8 mouse cellular contexts compared by ENCODE assay signal in the genomic region with DNA sequence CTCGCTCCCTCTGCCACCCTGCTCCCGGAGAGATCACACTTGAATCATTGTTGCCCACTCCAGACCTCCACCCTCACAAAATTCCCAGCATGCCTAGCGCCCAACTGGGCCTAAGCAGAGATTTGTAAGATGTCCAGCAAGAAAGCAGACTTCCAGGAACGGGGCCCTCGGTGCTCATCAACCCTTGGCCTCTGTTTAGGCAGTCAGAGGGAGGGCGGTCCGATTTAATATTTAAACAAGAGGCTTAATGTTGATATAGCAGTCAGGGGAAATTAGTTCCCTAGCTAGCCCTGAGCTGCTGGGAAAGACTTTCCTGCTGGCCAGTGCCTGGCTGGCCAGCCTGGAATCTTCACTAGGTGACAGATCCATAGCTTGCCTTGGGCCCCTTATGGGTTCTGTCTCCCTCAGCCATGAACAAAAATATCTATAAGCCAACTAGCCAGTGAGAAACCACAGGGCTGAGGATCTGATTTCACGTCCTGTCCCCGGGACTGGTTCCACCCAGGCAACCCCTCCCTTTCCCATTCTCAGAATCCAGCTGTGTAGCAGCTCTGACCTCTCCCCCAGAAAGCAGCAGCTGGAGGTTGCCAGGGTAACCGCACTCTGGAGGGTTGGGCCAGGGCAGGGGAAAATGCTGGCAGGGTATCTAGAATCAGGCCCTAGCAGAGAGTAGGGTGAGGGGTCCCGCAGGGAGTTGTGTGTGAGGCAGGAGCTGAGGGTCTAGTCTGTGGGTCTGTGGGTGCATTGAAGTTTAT. TPM values are rescaled to one million over a fixed set of nuclear protein-coding genes. Genes with fewer than 3 reads are reported as not detected.
A peak's percentile ranks its signal among the peaks of the same experiment; 100 is the strongest.
DNase-seq lines count a peak whose midpoint lies in the region; ATAC-seq and TF ChIP-seq lines count a peak whose summit lies in the region.

No protein-coding gene starts in this region.

- H3K36me3 ChIP-seq in hindbrain, embryonic 14.5 days (replicated peaks; ENCODE audit: control insufficient read depth, insufficient read depth), result no peaks in the 10 kb centered on the region
- no peaks in the 10 kb centered on the region for H3K36me3 ChIP-seq in liver, adult 2 months (ENCODE audit: control insufficient read depth, insufficient read depth, low read length)

- no peaks in the 10 kb centered on the region for H3K9me3 ChIP-seq in hindbrain, embryonic 14.5 days (ENCODE audit: control insufficient read depth, low read length)

- TF ChIP-seq CTCF in gastrocnemius, adult 2 months (IDR thresholded peaks at IDR 0.05), result no peak
- no peak for TF ChIP-seq CTCF in liver, adult 2 months (IDR thresholded peaks at IDR 0.05; ENCODE audit: low read depth, low read length)

- H3K4me1 ChIP-seq in hindbrain, embryonic 14.5 days (replicated peaks; ENCODE audit: control insufficient read depth, insufficient read depth, low read length), result peaks cover 18% of the 10 kb centered on the region
- peaks cover 7% of the 10 kb centered on the region; the same call in 1 of the 2 replicates for H3K4me1 ChIP-seq in liver, adult 2 months (ENCODE audit: control insufficient read depth, insufficient read depth, low read length)

- intact Hi-C loops in gastrocnemius, adult 2 months (cut with DNase I), result no loop called here

- WGBS in hindbrain, embryonic 14.5 days, result 40% methylated on average over 11 of the region's 11 CpGs
- WGBS in liver, adult 2 months, result 30% methylated on average over 11 of the region's 11 CpGs

- H3K4me3 ChIP-seq in gastrocnemius, adult 2 months, result peak overlapping the region; percentile 36
- no peak overlapping the region for H3K4me3 ChIP-seq in hindbrain, embryonic 14.5 days (replicated peaks; ENCODE audit: low read length)
- no peak overlapping the region for H3K4me3 ChIP-seq in liver, adult 2 months (ENCODE audit: insufficient read depth, low read depth, low read length)

- DNase-seq in urinary bladder, postnatal 14 days (ENCODE audit: low spot score), result peak; percentile 71
- DNase-seq in urinary bladder, adult 2 months (ENCODE audit: low spot score), result no peak
- peak; percentile 82 for DNase-seq in gastrocnemius, adult 2 months
- DNase-seq in hindbrain, embryonic 14.5 days (ENCODE audit: low spot score), result no peak
- DNase-seq in liver, adult 2 months (ENCODE audit: extremely low read depth, low read depth, low spot score), result peak; percentile 20
- peak; percentile 62 for DNase-seq in neural tube, embryonic 10.5 days (ENCODE audit: extremely low spot score, low spot score)

- TF ChIP-seq POLR2A in liver, adult 2 months (IDR thresholded peaks at IDR 0.05; ENCODE audit: extremely low read depth, insufficient read depth, low read length), result no peak

- H3K27me3 ChIP-seq in hindbrain, embryonic 14.5 days (ENCODE audit: control insufficient read depth, insufficient read depth, low read length), result no peaks in the 10 kb centered on the region
- no peaks in the 10 kb centered on the region for H3K27me3 ChIP-seq in liver, adult 2 months (ENCODE audit: control insufficient read depth, insufficient read depth, low read length)

- H3K27ac ChIP-seq in gastrocnemius, adult 2 months, result peak overlapping the region; percentile 83
- peak overlapping the region; percentile 44 for H3K27ac ChIP-seq in hindbrain, embryonic 14.5 days
- peak overlapping the region; percentile 18; the same call in 1 of the 2 replicates for H3K27ac ChIP-seq in liver, adult 2 months (replicated peaks; ENCODE audit: insufficient read depth, low read depth, low read length)

- no peak overlapping the region; the same call in 1 of the 2 replicates for H3K9ac ChIP-seq in hindbrain, embryonic 14.5 days
- H3K9ac ChIP-seq in liver, adult 2 months (ENCODE audit: low read depth, low read length), result no peak overlapping the region

- H3K4me2 ChIP-seq in hindbrain, embryonic 14.5 days (replicated peaks), result no peak overlapping the region

- H3K79me2 ChIP-seq in liver, adult 2 months (ENCODE audit: control insufficient read depth, insufficient read depth, low read length), result no peaks in the 10 kb centered on the region

- ATAC-seq in hindbrain, embryonic 14.5 days (ENCODE audit: low FRiP score), result peak; percentile 6; the same call in 1 of the 2 replicates
- ATAC-seq in inflammation-experienced regulatory T-cells, adult 6 months, result no peak
- ATAC-seq in erythroblast, adult 5-6 weeks (replicated peaks; ENCODE audit: low FRiP score, poor library complexity, severe bottlenecking), result no peak

RNA-seq across cellular contexts. Expression of gene A4galt, which starts 28.2 kb away (rescaled TPM):
- 98.2 and 126 TPM in 2 replicates for polyA plus RNA-seq in urinary bladder, adult 2 months (2012; rRNA removed)
- 1 to 10 TPM; 2.8 to 4.0 TPM for total RNA-seq in gastrocnemius, adult 2 months (2021)
- polyA plus RNA-seq in hindbrain, embryonic 14.5 days (2014; fragmentation: Nextera tagmentation; extraction: Ambion mirVana), result 2.3 and 4.2 TPM in 2 replicates
- total RNA-seq in liver, adult 2 months (2014; rRNA removed), result 0.28 and 0.54 TPM in 2 replicates
- polyA plus RNA-seq in liver, adult 2 months (2012; rRNA removed), result 0.46 and 0.54 TPM in 2 replicates
- polyA plus RNA-seq in inflammation-experienced regulatory T-cells, adult 6 months (2017; shearing (Covaris generic)), result not detected
- total RNA-seq in erythroblast, adult 5-6 weeks (2015; ENCODE audit: low replicate concordance), result not detected in 2 replicates
- total RNA-seq in erythroblast, adult 5-6 weeks (2017; ENCODE audit: low replicate concordance), result 0.28 and 0.34 TPM in 2 replicates

RNA-seq across cellular contexts. Expression of gene Cyb5r3, which starts 51.0 kb away (rescaled TPM):
- 131 and 197 TPM in 2 replicates for polyA plus RNA-seq in urinary bladder, adult 2 months (2012; rRNA removed)
- total RNA-seq in gastrocnemius, adult 2 months (2021), result 10 to 100 TPM; 39.2 to 43.1 TPM
- 112 and 129 TPM in 2 replicates for polyA plus RNA-seq in hindbrain, embryonic 14.5 days (2014; fragmentation: Nextera tagmentation; extraction: Ambion mirVana)
- 155 TPM in 2 replicates for total RNA-seq in liver, adult 2 months (2014; rRNA removed)
- 424 and 500 TPM in 2 replicates for polyA plus RNA-seq in liver, adult 2 months (2012; rRNA removed)
- 10 to 100 TPM; 58.4 to 85.8 (median 76.2) TPM for polyA plus RNA-seq in inflammation-experienced regulatory T-cells, adult 6 months (2017; shearing (Covaris generic))
- 71.7 and 84.2 TPM in 2 replicates for total RNA-seq in erythroblast, adult 5-6 weeks (2015; ENCODE audit: low replicate concordance)
- 40.7 and 52.0 TPM in 2 replicates for total RNA-seq in erythroblast, adult 5-6 weeks (2017; ENCODE audit: low replicate concordance)

Comparison
In these comparisons a context has a peak if more than half of its experiments do, and no peak if none do; other contexts are left out.
1. DNase-seq: peak in urinary bladder, postnatal 14 days (single experiment), gastrocnemius, adult 2 months (single experiment), liver, adult 2 months (single experiment) and neural tube, embryonic 10.5 days (single experiment); none in urinary bladder, adult 2 months (single experiment) and hindbrain, embryonic 14.5 days (single experiment).
2. H3K27ac ChIP-seq: peak in every context shown above with its lines; median percentile 83 in gastrocnemius, adult 2 months; 44 in hindbrain, embryonic 14.5 days; 18 in liver, adult 2 months.
3. RNA of gene A4galt, which starts 28.2 kb away (polyA plus RNA-seq): 98.2 to 126 TPM in urinary bladder, adult 2 months; 2.3 to 4.2 TPM in hindbrain, embryonic 14.5 days, 0.46 to 0.54 TPM in liver, adult 2 months and not detected in inflammation-experienced regulatory T-cells, adult 6 months; every median in the first group is over 10 times any median in the second.